Mouse (Mus musculus): ENCODE results near the gene Cfi. TPM values are rescaled to one million over a fixed set of nuclear protein-coding genes. Genes with fewer than 3 reads are reported as not detected.

Gene Cfi
- polyA plus RNA-seq, 1 experiment from 2014 or later: 219 TPM

DNA sequence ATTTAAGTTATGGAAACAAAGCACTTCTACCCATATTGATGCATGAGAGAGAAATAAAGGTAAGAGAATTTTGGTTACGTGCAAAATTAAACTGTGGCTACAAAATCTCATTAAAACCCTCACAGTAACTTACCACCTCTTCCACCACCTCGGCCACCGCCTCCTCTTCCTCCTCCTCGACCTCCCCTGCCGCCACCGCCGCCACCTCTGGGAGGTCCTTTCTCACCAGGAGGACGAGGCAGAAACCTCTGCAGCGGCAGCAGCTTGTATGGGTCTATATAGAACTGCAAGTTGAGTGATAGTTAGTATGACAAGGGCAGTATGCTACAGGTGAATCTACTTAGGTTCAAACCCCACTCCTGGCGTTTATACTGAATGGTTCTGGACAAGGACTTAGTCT is 9.0 kb upstream of the Cfi start:
- peaks cover 32% of the 10 kb centered on the region for H3K4me1 ChIP-seq (replicated peaks)
- H3K36me3 ChIP-seq (replicated peaks): peaks cover 47% of the 10 kb centered on the region
- no peak for ATAC-seq (ENCODE audit: insufficient read depth)
- WGBS (ENCODE audit: insufficient replicate concordance): 81% methylated on average over 10 of the region's 10 CpGs
- no peaks in the 10 kb centered on the region for H3K9me3 ChIP-seq (replicated peaks)
- no peaks in the 10 kb centered on the region for H3K27me3 ChIP-seq
- H3K4me3 ChIP-seq (replicated peaks): no peak overlapping the region
- no peak overlapping the region for H3K27ac ChIP-seq (replicated peaks)
- H3K4me2 ChIP-seq: no peak overlapping the region
- no peak overlapping the region for H3K9ac ChIP-seq

- 61% methylated on average over 5 of the region's 5 CpGs for WGBS (ENCODE audit: insufficient replicate concordance)
Measured at GRCm38 (mm10) chr3:129827691-129828090, 8.0 kb upstream of the Cfi start.

DNA sequence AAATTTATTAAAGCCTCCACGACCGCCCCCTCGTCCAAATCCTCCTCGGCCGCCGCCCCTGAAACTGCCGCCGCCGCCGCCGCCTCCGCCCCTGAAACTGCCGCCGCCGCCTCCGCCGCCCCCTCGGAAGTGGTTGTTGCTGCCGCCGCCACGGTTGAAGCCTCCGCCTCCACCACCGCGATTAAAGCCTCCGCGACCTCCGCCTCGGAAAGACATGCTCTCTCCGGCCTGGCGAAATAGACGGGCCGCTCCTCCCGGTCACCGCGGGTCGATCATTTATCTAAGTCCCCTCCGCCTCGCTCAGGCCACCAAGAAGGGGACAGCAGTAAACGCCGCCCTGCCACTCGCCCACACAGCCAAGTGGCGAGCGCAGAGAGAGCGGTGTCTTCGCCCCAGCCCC is 5.1 kb upstream of the Cfi start:
- Histone ChIP-seq H3K4me2 (peak overlapping the region; percentile 96), H3K4me1 (replicated peaks) (peaks cover 33% of the 10 kb centered on the region), H3K9me3 (replicated peaks) (no peaks in the 10 kb centered on the region), H3K4me3 (replicated peaks) (peak overlapping the region; percentile 89), H3K27me3 (no peaks in the 10 kb centered on the region), H3K36me3 (replicated peaks) (peaks cover 28% of the 10 kb centered on the region), H3K9ac (peak overlapping the region; percentile 63), H3K27ac (replicated peaks) (peak overlapping the region; percentile 87)
- ATAC-seq (ENCODE audit: insufficient read depth): peak; percentile 11; the same call in 1 of the 2 replicates
- WGBS (ENCODE audit: insufficient replicate concordance): under 1% methylated on average over 45 of the region's 45 CpGs

More at GRCm38 (mm10) chr3:129827691-129828090, 8.0 kb upstream of the Cfi start:
- no peak overlapping the region for H3K4me3 ChIP-seq (replicated peaks)
- H3K9me3 ChIP-seq (replicated peaks): no peaks in the 10 kb centered on the region
- H3K27me3 ChIP-seq: no peaks in the 10 kb centered on the region
- H3K4me2 ChIP-seq: no peak overlapping the region
- peaks cover 47% of the 10 kb centered on the region for H3K36me3 ChIP-seq (replicated peaks)
- no peak for ATAC-seq (ENCODE audit: insufficient read depth)
- H3K9ac ChIP-seq: no peak overlapping the region
- no peak overlapping the region for H3K27ac ChIP-seq (replicated peaks)
- H3K4me1 ChIP-seq (replicated peaks): peaks cover 33% of the 10 kb centered on the region

DNA sequence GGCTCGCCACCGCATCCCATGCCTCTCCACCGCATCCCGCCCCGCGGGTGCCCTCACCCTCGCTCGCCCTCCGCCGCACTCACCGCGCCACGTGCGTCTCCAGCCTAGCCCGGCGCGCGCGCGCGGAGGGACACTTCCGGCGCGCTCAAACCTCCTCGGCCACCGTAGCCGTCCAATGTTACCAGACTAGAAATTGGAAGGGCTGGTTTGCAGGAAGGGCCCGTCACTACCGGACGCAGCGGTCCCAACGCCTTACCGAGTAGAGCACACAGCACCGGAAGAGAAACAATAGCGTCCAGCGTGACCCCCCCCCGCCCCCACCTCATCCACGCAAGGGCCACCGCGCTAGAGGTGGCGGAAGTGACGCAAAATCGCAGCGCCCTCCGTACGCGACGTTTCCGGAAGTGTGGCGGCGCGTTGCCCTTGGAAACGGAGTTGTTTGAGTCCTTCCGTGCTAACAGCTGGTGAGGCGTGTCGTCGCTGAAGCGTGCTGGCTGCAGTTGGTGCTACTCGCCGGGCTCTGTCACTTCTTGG is 4.6 kb upstream of the Cfi start, which contains the start of gene Gar1:
Gene Gar1 (minus strand): TSS at position 362 of the 534 bp plus-strand sequence.
- Histone ChIP-seq H3K4me1 (replicated peaks) (peaks cover 33% of the 10 kb centered on the region), H3K4me2 (peak within 1 kb of the TSS; percentile 96), H3K36me3 (replicated peaks) (peaks cover 23% of the 10 kb centered on the region), H3K4me3 (replicated peaks) (peak within 1 kb of the TSS; percentile 89), H3K9ac (peak within 1 kb of the TSS; percentile 63), H3K27ac (replicated peaks) (peak within 1 kb of the TSS; percentile 87), H3K9me3 (replicated peaks) (no peaks in the 10 kb centered on the region), H3K27me3 (no peaks in the 10 kb centered on the region)
- peak; percentile 86 for ATAC-seq (ENCODE audit: insufficient read depth)
- WGBS (ENCODE audit: insufficient replicate concordance): under 1% methylated on average over 60 of the region's 60 CpGs

GRCm38 (mm10) chr3:129836051-129836697 is 490 bp downstream of the Cfi start:
- Histone ChIP-seq H3K4me2 (peak overlapping the region; percentile 44), H3K4me1 (replicated peaks) (peaks cover 8% of the 10 kb centered on the region), H3K27ac (replicated peaks) (peak overlapping the region; percentile 77), H3K4me3 (replicated peaks) (no peak overlapping the region; the same call in 1 of the 2 replicates), H3K27me3 (no peaks in the 10 kb centered on the region), H3K9ac (no peak overlapping the region), H3K9me3 (replicated peaks) (no peaks in the 10 kb centered on the region), H3K36me3 (replicated peaks) (no peaks in the 10 kb centered on the region)
- WGBS (ENCODE audit: insufficient replicate concordance): 16% methylated on average over 11 of the region's 11 CpGs
- ATAC-seq (ENCODE audit: insufficient read depth): peak; percentile 37; the same call in 1 of the 2 replicates

DNA sequence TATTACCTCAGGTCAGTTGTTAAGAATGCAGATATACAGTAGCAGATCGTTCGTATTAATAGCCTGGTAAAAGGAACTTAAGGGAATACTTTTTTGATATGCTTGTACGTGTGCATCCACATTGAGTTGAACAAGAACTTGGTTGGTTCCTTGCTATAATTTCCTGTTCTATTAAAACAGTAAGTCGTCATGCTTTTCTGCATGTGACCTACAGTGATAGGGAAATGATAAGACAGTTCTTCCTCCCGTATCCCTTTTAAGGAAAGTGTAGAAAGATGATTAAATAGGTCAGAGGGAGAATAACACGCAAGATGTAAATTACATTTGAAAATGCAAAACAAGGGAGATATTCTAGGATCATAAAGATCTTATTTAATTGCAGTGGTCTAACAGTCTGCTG is 1.3 kb downstream of the Cfi start:
- no peak overlapping the region for H3K9ac ChIP-seq
- no peaks in the 10 kb centered on the region for H3K27me3 ChIP-seq
- ATAC-seq (ENCODE audit: insufficient read depth): no peak
- peaks cover 3% of the 10 kb centered on the region; the same call in 1 of the 2 replicates for H3K4me1 ChIP-seq (replicated peaks)
- H3K27ac ChIP-seq (replicated peaks): no peak overlapping the region
- peak overlapping the region; percentile 30; the same call in 1 of the 2 replicates for H3K4me3 ChIP-seq (replicated peaks)
- no peaks in the 10 kb centered on the region for H3K9me3 ChIP-seq (replicated peaks)
- H3K36me3 ChIP-seq (replicated peaks): no peaks in the 10 kb centered on the region
- 57% methylated on average over 6 of the region's 6 CpGs for WGBS (ENCODE audit: insufficient replicate concordance)
- no peak overlapping the region for H3K4me2 ChIP-seq

DNA sequence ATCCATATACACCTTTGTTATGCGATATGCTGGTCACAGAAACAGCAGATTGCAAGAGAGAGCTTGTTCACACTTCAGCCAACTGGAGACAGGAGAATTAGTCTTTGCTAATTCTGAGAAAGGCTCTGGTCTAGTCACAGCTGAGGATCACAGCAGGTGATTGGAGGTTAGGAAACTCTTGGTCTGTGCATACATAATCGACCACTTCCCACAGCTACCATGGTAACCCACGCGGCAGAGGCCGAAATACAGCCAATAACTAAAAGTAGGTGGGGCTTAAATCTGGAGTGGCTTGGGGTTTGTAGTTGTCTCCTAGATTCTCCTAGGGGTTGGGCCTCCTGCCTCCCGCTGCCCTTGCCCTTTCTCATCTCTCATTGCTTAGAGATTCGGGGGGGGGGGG is 2.3 kb downstream of the Cfi start:
- no peak overlapping the region for H3K27ac ChIP-seq (replicated peaks)
- peak overlapping the region; percentile 21; the same call in 1 of the 2 replicates for H3K4me2 ChIP-seq
- H3K4me3 ChIP-seq (replicated peaks): peak overlapping the region; percentile 30
- H3K27me3 ChIP-seq: no peaks in the 10 kb centered on the region
- ATAC-seq (ENCODE audit: insufficient read depth): peak; percentile 29; the same call in 1 of the 2 replicates
- no peaks in the 10 kb centered on the region for H3K9me3 ChIP-seq (replicated peaks)
- WGBS (ENCODE audit: insufficient replicate concordance): 39% methylated on average over 7 of the region's 7 CpGs
- H3K4me1 ChIP-seq (replicated peaks): peaks cover 3% of the 10 kb centered on the region; the same call in 1 of the 2 replicates
- no peaks in the 10 kb centered on the region for H3K36me3 ChIP-seq (replicated peaks)
- no peak overlapping the region for H3K9ac ChIP-seq

DNA sequence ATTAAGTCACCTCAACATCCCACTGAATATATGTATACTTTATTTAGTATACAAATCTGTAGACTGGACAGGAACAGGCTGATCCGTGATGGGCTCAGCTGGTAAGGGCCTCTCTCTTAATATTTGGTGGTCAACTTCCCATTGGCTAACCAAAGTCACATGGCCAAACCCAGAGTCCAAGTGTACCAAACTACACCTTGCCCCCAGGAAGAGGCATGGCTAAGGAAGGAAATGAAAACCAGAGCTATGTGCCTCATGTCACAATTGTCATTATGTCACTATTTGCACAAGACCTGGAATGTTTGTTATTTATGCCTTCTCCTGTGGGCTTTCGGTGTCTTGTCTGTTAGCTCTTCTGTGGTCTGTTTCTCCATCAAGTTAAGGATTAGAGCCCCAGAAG is 10.2 kb downstream of the Cfi start:
- H3K9ac ChIP-seq: no peak overlapping the region

DNA sequence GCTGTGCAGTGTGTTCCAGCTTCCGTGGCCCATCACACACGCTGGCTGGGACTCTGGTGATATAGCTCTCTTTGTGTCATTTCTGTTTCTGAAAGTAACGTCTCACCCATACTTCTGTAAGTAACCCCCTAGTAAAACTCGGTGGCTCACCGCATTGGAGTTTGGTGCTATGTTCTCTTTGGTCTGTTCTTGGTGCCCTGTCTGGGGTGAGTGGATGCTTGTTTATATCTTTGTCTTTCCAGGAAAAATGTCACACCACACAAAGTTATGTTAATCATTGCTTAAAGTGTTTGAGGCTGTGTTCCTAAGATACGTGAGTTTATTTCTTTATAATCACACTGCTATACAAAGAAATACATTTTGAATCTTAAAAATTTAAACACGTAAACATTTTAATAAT is 11.2 kb downstream of the Cfi start:
- no peak for ATAC-seq (ENCODE audit: insufficient read depth)
- H3K4me1 ChIP-seq (replicated peaks): no peaks in the 10 kb centered on the region; the same call in 1 of the 2 replicates
- 62% methylated on average over 7 of the region's 7 CpGs for WGBS (ENCODE audit: insufficient replicate concordance)
- no peak overlapping the region for H3K4me3 ChIP-seq (replicated peaks)
- H3K9me3 ChIP-seq (replicated peaks): no peaks in the 10 kb centered on the region
- H3K27ac ChIP-seq (replicated peaks): no peak overlapping the region
- H3K27me3 ChIP-seq: no peaks in the 10 kb centered on the region
- no peak overlapping the region for H3K4me2 ChIP-seq
- no peaks in the 10 kb centered on the region for H3K36me3 ChIP-seq (replicated peaks)
- H3K9ac ChIP-seq: no peak overlapping the region

More for the DNA sequence above, 10.2 kb downstream of the Cfi start:
- no peak for ATAC-seq (ENCODE audit: insufficient read depth)
- no peaks in the 10 kb centered on the region for H3K36me3 ChIP-seq (replicated peaks)
- H3K4me3 ChIP-seq (replicated peaks): no peak overlapping the region
- WGBS (ENCODE audit: insufficient replicate concordance): 43% methylated on average over 2 of the region's 2 CpGs
- no peaks in the 10 kb centered on the region for H3K9me3 ChIP-seq (replicated peaks)
- no peak overlapping the region for H3K4me2 ChIP-seq
- H3K27ac ChIP-seq (replicated peaks): peak overlapping the region; percentile 19; the same call in 1 of the 2 replicates
- H3K27me3 ChIP-seq: no peaks in the 10 kb centered on the region
- H3K4me1 ChIP-seq (replicated peaks): no peaks in the 10 kb centered on the region; the same call in 1 of the 2 replicates

DNA sequence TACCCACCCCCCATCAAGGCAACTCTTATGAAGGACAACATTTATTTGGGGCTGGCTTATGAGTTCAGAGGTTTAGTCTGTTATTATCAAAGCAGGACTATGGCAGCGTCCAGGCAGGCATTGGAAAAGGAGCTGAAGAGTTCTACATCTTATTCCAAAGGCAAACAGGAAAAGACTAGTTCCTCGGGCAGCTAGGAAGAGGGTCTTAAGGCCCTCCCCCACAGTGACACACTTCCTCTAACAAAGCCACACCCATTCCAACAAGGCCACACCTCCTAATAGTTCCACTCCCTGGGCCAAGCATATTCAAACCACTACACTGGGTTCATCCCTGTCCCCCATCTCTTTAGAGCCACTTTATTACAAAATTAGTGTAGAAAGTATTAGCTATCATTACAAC is 26.9 kb downstream of the Cfi start:
- WGBS (ENCODE audit: insufficient replicate concordance): 48% methylated on average over 2 of the region's 2 CpGs
- Histone ChIP-seq H3K4me1 (replicated peaks) (no peaks in the 10 kb centered on the region), H3K4me2 (no peak overlapping the region), H3K36me3 (replicated peaks) (peaks cover 28% of the 10 kb centered on the region; the same call in 1 of the 2 replicates), H3K4me3 (replicated peaks) (no peak overlapping the region), H3K27ac (replicated peaks) (no peak overlapping the region), H3K27me3 (no peaks in the 10 kb centered on the region), H3K9me3 (replicated peaks) (no peaks in the 10 kb centered on the region), H3K9ac (no peak overlapping the region)
- no peak for ATAC-seq (ENCODE audit: insufficient read depth)

- H3K9ac ChIP-seq: no peak overlapping the region
- ATAC-seq (ENCODE audit: insufficient read depth): no peak
- WGBS (ENCODE audit: insufficient replicate concordance): 44% methylated on average over 14 of the region's 14 CpGs
- H3K27ac ChIP-seq (replicated peaks): no peak overlapping the region
- no peaks in the 10 kb centered on the region for H3K4me1 ChIP-seq (replicated peaks)
- no peak overlapping the region for H3K4me3 ChIP-seq (replicated peaks)
- peaks cover 19% of the 10 kb centered on the region; the same call in 1 of the 2 replicates for H3K36me3 ChIP-seq (replicated peaks)
- H3K4me2 ChIP-seq: no peak overlapping the region
- no peaks in the 10 kb centered on the region for H3K9me3 ChIP-seq (replicated peaks)
- H3K27me3 ChIP-seq: no peaks in the 10 kb centered on the region
Measured at GRCm38 (mm10) chr3:129863698-129864097, 28.0 kb downstream of the Cfi start.

All from liver, embryonic 15.5 days (tissue).